8 mouse cellular contexts compared by ENCODE assay signal in the genomic region with DNA sequence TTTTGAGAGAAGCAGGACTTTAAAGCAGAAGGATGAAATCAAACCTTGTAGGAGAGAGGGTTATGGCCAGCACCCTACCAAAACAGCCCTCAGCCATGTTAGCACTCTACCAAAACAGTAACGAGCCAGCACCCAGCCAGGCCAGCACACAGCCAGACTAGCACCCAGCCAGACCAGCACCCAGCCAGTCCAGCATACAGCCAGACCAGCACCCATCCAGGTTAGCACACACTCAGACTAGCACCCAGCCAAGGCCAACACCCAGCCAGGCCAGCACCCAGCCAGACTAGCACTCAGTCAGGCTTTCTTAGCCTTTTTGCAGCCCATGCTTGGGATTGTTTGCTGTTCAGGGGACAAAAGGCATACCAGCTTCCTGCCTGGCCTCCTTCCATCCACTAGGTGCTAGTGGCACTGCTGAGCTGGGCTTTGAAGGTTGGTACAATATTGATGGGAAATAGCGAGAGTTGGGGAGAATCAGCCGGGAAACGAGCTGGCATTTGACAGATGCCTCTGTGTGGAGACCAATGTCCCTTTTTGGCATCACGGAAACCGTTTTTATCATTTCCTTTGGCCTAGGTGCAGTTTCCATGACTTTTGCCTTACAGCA.
DNase-seq lines count a peak whose midpoint lies in the region; ATAC-seq and TF ChIP-seq lines count a peak whose summit lies in the region.

No protein-coding gene starts in this region.

- no peak overlapping the region for H3K4me2 ChIP-seq in lung, postnatal 0 days (replicated peaks; ENCODE audit: low read depth, low read length)
- no peak overlapping the region for H3K4me2 ChIP-seq in forebrain, postnatal 0 days (ENCODE audit: low read depth)
- no peak overlapping the region for H3K4me2 ChIP-seq in neural tube, embryonic 13.5 days

- H3K36me3 ChIP-seq in lung, postnatal 0 days (ENCODE audit: insufficient read depth, low read length): no peaks in the 10 kb centered on the region
- H3K36me3 ChIP-seq in forebrain, postnatal 0 days (ENCODE audit: insufficient read depth): no peaks in the 10 kb centered on the region
- H3K36me3 ChIP-seq in neural tube, embryonic 13.5 days: no peaks in the 10 kb centered on the region

- DNase-seq in adrenal gland, postnatal 10 days: peak; percentile 25
- DNase-seq in adrenal gland, postnatal 25 days: no peak
- no peak for DNase-seq in lung, postnatal 0 days (ENCODE audit: low spot score)
- no peak for DNase-seq in lung, postnatal 14 days
- peak; percentile 63 for DNase-seq in forebrain, postnatal 0 days
- no peak for DNase-seq in left cerebral cortex, adult 8-10 months (ENCODE audit: low spot score in 2 of 2)
- no peak for DNase-seq in left cerebral cortex, adult 9 months (ENCODE audit: low spot score in 2 of 2)

- no peak overlapping the region for H3K9ac ChIP-seq in lung, postnatal 0 days (replicated peaks; ENCODE audit: low read depth)
- no peak overlapping the region for H3K9ac ChIP-seq in forebrain, postnatal 0 days
- peak overlapping the region; percentile 45; the same call in 1 of the 2 replicates for H3K9ac ChIP-seq in neural tube, embryonic 13.5 days

- ATAC-seq in lung, postnatal 0 days: no peak
- ATAC-seq in forebrain, postnatal 0 days: peak; percentile 59
- ATAC-seq in neural tube, embryonic 13.5 days (ENCODE audit: low read depth): peak; percentile 51

- no peaks in the 10 kb centered on the region for H3K9me3 ChIP-seq in lung, postnatal 0 days (ENCODE audit: low read length)
- no peaks in the 10 kb centered on the region for H3K9me3 ChIP-seq in forebrain, postnatal 0 days (ENCODE audit: low read length)
- H3K9me3 ChIP-seq in neural tube, embryonic 13.5 days: no peaks in the 10 kb centered on the region

- TF ChIP-seq CTCF in lung, postnatal 0 days (IDR thresholded peaks at IDR 0.05): peak; percentile 47
- peak; percentile 72 for TF ChIP-seq CTCF in forebrain, postnatal 0 days (IDR thresholded peaks at IDR 0.05; ENCODE audit: low read depth)

- no peak overlapping the region for H3K27ac ChIP-seq in lung, postnatal 0 days (ENCODE audit: low read length)
- no peak overlapping the region for H3K27ac ChIP-seq in forebrain, postnatal 0 days (ENCODE audit: low read depth, low read length)
- H3K27ac ChIP-seq in neural tube, embryonic 13.5 days (replicated peaks): no peak overlapping the region

- TF ChIP-seq EP300 in lung, postnatal 0 days (IDR thresholded peaks at IDR 0.05): no peak

- WGBS in lung, postnatal 0 days: 45% methylated on average over 6 of the region's 6 CpGs
- 42% methylated on average over 6 of the region's 6 CpGs for WGBS in forebrain, postnatal 0 days
- 55% methylated on average over 6 of the region's 6 CpGs for WGBS in neural tube, embryonic 13.5 days

- no peak overlapping the region for H3K4me3 ChIP-seq in lung, postnatal 0 days (ENCODE audit: low read depth, low read length)
- H3K4me3 ChIP-seq in forebrain, postnatal 0 days (ENCODE audit: low read depth, low read length): no peak overlapping the region
- no peak overlapping the region for H3K4me3 ChIP-seq in neural tube, embryonic 13.5 days

- H3K27me3 ChIP-seq in lung, postnatal 0 days (replicated peaks; ENCODE audit: insufficient read depth, low read length): no peaks in the 10 kb centered on the region
- no peaks in the 10 kb centered on the region for H3K27me3 ChIP-seq in forebrain, postnatal 0 days (ENCODE audit: insufficient read depth, low read length)
- no peaks in the 10 kb centered on the region for H3K27me3 ChIP-seq in neural tube, embryonic 13.5 days

- no peaks in the 10 kb centered on the region for H3K4me1 ChIP-seq in lung, postnatal 0 days (ENCODE audit: insufficient read depth, low read depth, low read length)
- H3K4me1 ChIP-seq in forebrain, postnatal 0 days (ENCODE audit: insufficient read depth): no peaks in the 10 kb centered on the region
- peaks cover 19% of the 10 kb centered on the region for H3K4me1 ChIP-seq in neural tube, embryonic 13.5 days (replicated peaks)

Comparison
In these comparisons a context has a peak if more than half of its experiments do, and no peak if none do; other contexts are left out.
1. DNase-seq: peak in adrenal gland, postnatal 10 days (single experiment) and forebrain, postnatal 0 days (single experiment); none in adrenal gland, postnatal 25 days (single experiment), lung, postnatal 0 days (single experiment), lung, postnatal 14 days (single experiment), left cerebral cortex, adult 8-10 months (0 of 2) and left cerebral cortex, adult 9 months (0 of 2).